In the genomic region with DNA sequence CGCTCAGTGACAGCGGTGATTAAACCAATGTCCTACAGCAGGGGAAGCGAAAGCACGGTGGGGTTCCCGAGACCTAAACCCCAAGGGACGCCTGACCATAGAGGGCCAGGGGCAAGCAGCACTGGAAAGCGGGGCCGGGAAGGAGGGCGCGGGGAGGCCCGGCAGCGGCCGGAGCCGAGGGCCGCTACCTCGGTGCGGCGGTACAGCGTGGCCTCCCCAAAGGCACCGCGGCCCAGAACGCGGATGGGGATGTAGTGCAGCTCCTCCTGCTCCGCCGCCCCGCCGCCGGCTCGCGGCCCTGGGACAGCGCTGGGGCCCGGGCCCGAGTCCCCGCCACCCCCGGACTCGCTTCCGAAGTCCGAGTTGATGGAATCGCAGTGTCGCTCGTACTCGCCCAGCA, we compare ENCODE assay signal across 9 mouse cellular contexts. TPM values are rescaled to one million over a fixed set of nuclear protein-coding genes. Genes with fewer than 3 reads are reported as not detected.
A peak's percentile ranks its signal among the peaks of the same experiment; 100 is the strongest.
DNase-seq lines count a peak whose midpoint lies in the region; ATAC-seq and TF ChIP-seq lines count a peak whose summit lies in the region.
"Had no signal": no experiment of that assay in that cellular context is flagged by ENCODE, and none has a peak within 500 bp of the region (broad histone marks: within the 10 kb centered on the region; RNA-seq: fewer than 3 reads in every experiment).

No protein-coding gene starts in this region.

- in situ Hi-C loops in CH12.LX (cut with MboI; ENCODE audit: low pct_ligation_motif_present, low pct_unique_long_range_greater_than_20kb, low sequenced_read_pairs) = no loop called here

- H3K4me3 ChIP-seq in heart, embryonic 10.5 days = peak overlapping the region; percentile 99
- peak overlapping the region; percentile 81 to 93 (median 87) for H3K4me3 ChIP-seq in CH12.LX (replicated peaks in 1 of 3; ENCODE audit: low read depth in 2 of 3, low read length in 2 of 3, poor library complexity in 1 of 3)
- peak overlapping the region; percentile 97 for H3K4me3 ChIP-seq in erythroblast, embryonic 14.5 days (replicated peaks)
- peak overlapping the region; percentile 76 for H3K4me3 ChIP-seq in limb, embryonic 13.5 days
- H3K4me3 ChIP-seq in small intestine, adult 2 months (ENCODE audit: low read depth, low read length) = peak overlapping the region; percentile 95

- peak; percentile 77 for DNase-seq in heart, embryonic 10.5 days (ENCODE audit: low spot score)
- no peak for DNase-seq in heart, postnatal 36 days
- peak; percentile 39 for DNase-seq in CH12.LX (ENCODE audit: extremely low read depth)
- no peak for DNase-seq in left cerebral cortex, adult 8-10 months (ENCODE audit: low spot score in 2 of 2)
- no peak for DNase-seq in left cerebral cortex, postnatal 10 days (ENCODE audit: extremely low spot score in 1 of 2, low spot score in 2 of 2)

- H3K9me3 ChIP-seq in heart, embryonic 10.5 days = no peaks in the 10 kb centered on the region
- H3K9me3 ChIP-seq in CH12.LX (replicated peaks; ENCODE audit: low read length) = no peaks in the 10 kb centered on the region
- H3K9me3 ChIP-seq in erythroblast, embryonic 14.5 days (ENCODE audit: control insufficient read depth, low read length) = no peaks in the 10 kb centered on the region
- no peaks in the 10 kb centered on the region for H3K9me3 ChIP-seq in limb, embryonic 13.5 days

- peaks cover 16% of the 10 kb centered on the region; the same call in 1 of the 2 replicates for H3K4me1 ChIP-seq in heart, embryonic 10.5 days
- H3K4me1 ChIP-seq in CH12.LX (ENCODE audit: control insufficient read depth in 1 of 2, insufficient read depth in 2 of 2) = peaks cover 3 to 25% of the 10 kb centered on the region in 2 experiments
- H3K4me1 ChIP-seq in erythroblast, embryonic 14.5 days (ENCODE audit: control insufficient read depth) = peaks cover 34% of the 10 kb centered on the region
- peaks cover 21% of the 10 kb centered on the region for H3K4me1 ChIP-seq in limb, embryonic 13.5 days
- peaks cover 6% of the 10 kb centered on the region; the same call in 1 of the 2 replicates for H3K4me1 ChIP-seq in small intestine, adult 2 months (ENCODE audit: control insufficient read depth, insufficient read depth, insufficient read length, low read length)

- no peak for TF ChIP-seq EP300 in CH12.LX (IDR thresholded peaks at IDR 0.05; ENCODE audit: low read length)

- peak overlapping the region; percentile 99 for H3K27ac ChIP-seq in heart, embryonic 10.5 days
- peak overlapping the region; percentile 69; the same call in 1 of the 2 replicates for H3K27ac ChIP-seq in CH12.LX (ENCODE audit: insufficient read depth, low read depth)
- H3K27ac ChIP-seq in limb, embryonic 13.5 days = peak overlapping the region; percentile 87
- H3K27ac ChIP-seq in small intestine, adult 2 months (ENCODE audit: insufficient read depth, low read depth, low read length) = peak overlapping the region; percentile 81

- peaks cover 39% of the 10 kb centered on the region for H3K36me3 ChIP-seq in heart, embryonic 10.5 days
- peaks cover 23 to 45% of the 10 kb centered on the region in 2 experiments for H3K36me3 ChIP-seq in CH12.LX (replicated peaks in 1 of 2; ENCODE audit: control insufficient read depth in 1 of 2, insufficient read depth in 1 of 2, low read length in 1 of 2)
- H3K36me3 ChIP-seq in erythroblast, embryonic 14.5 days (ENCODE audit: control insufficient read depth) = peaks cover 53% of the 10 kb centered on the region
- peaks cover 37% of the 10 kb centered on the region for H3K36me3 ChIP-seq in limb, embryonic 13.5 days
- peaks cover 20% of the 10 kb centered on the region for H3K36me3 ChIP-seq in small intestine, adult 2 months (ENCODE audit: control insufficient read depth, insufficient read depth, low read length)

- no peaks in the 10 kb centered on the region for H3K27me3 ChIP-seq in heart, embryonic 10.5 days (ENCODE audit: insufficient read depth, poor library complexity, severe bottlenecking)
- no peaks in the 10 kb centered on the region for H3K27me3 ChIP-seq in CH12.LX (replicated peaks)
- H3K27me3 ChIP-seq in erythroblast, embryonic 14.5 days (ENCODE audit: control insufficient read depth) = no peaks in the 10 kb centered on the region
- no peaks in the 10 kb centered on the region for H3K27me3 ChIP-seq in limb, embryonic 13.5 days
- H3K27me3 ChIP-seq in small intestine, adult 2 months (ENCODE audit: control insufficient read depth, insufficient read depth, low read length) = no peaks in the 10 kb centered on the region

- dilution Hi-C loops in CH12.LX (cut with MboI; ENCODE audit: extremely low pct_ligation_motif_present, extremely low pct_unique_long_range_greater_than_20kb, low sequenced_read_pairs) = no loop called here

- TF ChIP-seq POLR2A in CH12.LX (IDR thresholded peaks at IDR 0.05; ENCODE audit: low read depth, low read length) = no peak
- no peak for TF ChIP-seq POLR2A in small intestine, adult 2 months (IDR thresholded peaks at IDR 0.05; ENCODE audit: low read depth, low read length)

- ATAC-seq in limb, embryonic 13.5 days (ENCODE audit: low FRiP score, low read depth) = peak; percentile 72

- H3K79me2 ChIP-seq in CH12.LX (replicated peaks; ENCODE audit: control insufficient read depth, extremely low read depth, insufficient read depth, poor library complexity, severe bottlenecking) = peaks cover 16% of the 10 kb centered on the region

- no peak for TF ChIP-seq RAD21 in CH12.LX (IDR thresholded peaks at IDR 0.05; ENCODE audit: low read depth, low read length)

- peak overlapping the region; percentile 90 for H3K9ac ChIP-seq in CH12.LX (ENCODE audit: insufficient read depth, low read depth)
- peak overlapping the region; percentile 92 for H3K9ac ChIP-seq in limb, embryonic 13.5 days

- TF ChIP-seq CTCF in CH12.LX (conservative IDR thresholded peaks at IDR 0.05 in 1 of 2, IDR thresholded peaks at IDR 0.05 in 1 of 2; ENCODE audit: low read depth in 2 of 2, low read length in 2 of 2) = no peak
- no peak for TF ChIP-seq CTCF in small intestine, adult 2 months (IDR thresholded peaks at IDR 0.05; ENCODE audit: extremely low read depth, insufficient read length, insufficient replicate concordance, low read depth, low read length)

- under 1% methylated on average over 41 of the region's 42 CpGs for WGBS in heart, embryonic 10.5 days
- WGBS in limb, embryonic 13.5 days = under 1% methylated on average over 40 of the region's 42 CpGs
- under 1% methylated on average over 42 of the region's 42 CpGs for WGBS in small intestine, adult 2 months

- peak overlapping the region; percentile 91; the same call in 1 of the 2 replicates for H3K4me2 ChIP-seq in CH12.LX (ENCODE audit: insufficient read depth, low read depth, poor library complexity, severe bottlenecking)
- peak overlapping the region; percentile 70 for H3K4me2 ChIP-seq in limb, embryonic 13.5 days (replicated peaks)

- intact Hi-C loops in heart, postnatal 36 days (cut with DNase I) = no loop called here
- intact Hi-C loops in left cerebral cortex, postnatal 10 days (cut with DNase I) = loop anchor here (10.0 kb wide), 1 partner anchor 476 kb away; no protein-coding TSS in a partner anchor

TF ChIP-seq in CH12.LX, 34 proteins besides CTCF, POLR2A, EP300 and RAD21 (continues in another document):
- 0 out of 2 replicates have a peak, but pooled peaks have one; percentile 80 for TF ChIP-seq UBTF (IDR thresholded peaks at IDR 0.05; ENCODE audit: low read depth, low read length)
- TF ChIP-seq IRF4 (IDR thresholded peaks at IDR 0.05; ENCODE audit: low read depth, low read length) = 0 out of 2 replicates have a peak, but pooled peaks have one; percentile 23

RNA-seq across cellular contexts. Expression of a gene that starts 0.3 kb away (rescaled TPM):
- polyA plus RNA-seq in heart, embryonic 10.5 days (2016; fragmentation: Nextera tagmentation; extraction: Ambion mirVana) = 24.3 and 24.6 TPM in 2 replicates
- 100 to 1,000 TPM; 100 to 106 TPM for total RNA-seq in heart, postnatal 36 days (2021)
- total RNA-seq in CH12.LX (2012; rRNA removed) (23.5 and 27.4 TPM in 2 replicates), CH12.LX (2014; rRNA removed) (12.7 and 15.6 TPM in 2 replicates)
- 30.9 and 32.0 TPM in 2 replicates for polyA plus RNA-seq in CH12.LX (2012; ENCODE audit: insufficient read length, low read depth)
- 0.12 and 0.15 TPM in 2 replicates for polyA plus RNA-seq in erythroblast, embryonic 14.5 days (2012)
- polyA plus RNA-seq in limb, embryonic 13.5 days (2015; fragmentation: Nextera tagmentation; extraction: Ambion mirVana) = 25.4 and 29.1 TPM in 2 replicates
- 7.4 and 11.1 TPM in 2 replicates for polyA plus RNA-seq in small intestine, adult 2 months (2012; rRNA removed)
- 10 to 100 TPM; 37.2 to 40.5 (median 38.7) TPM for total RNA-seq in left cerebral cortex, adult 8-10 months (2022)
- 10 to 100 TPM; 24.5 to 26.3 TPM for total RNA-seq in left cerebral cortex, postnatal 10 days (2021)

RNA-seq across cellular contexts. Expression of a gene that starts 35.8 kb away (rescaled TPM):
- 308 and 314 TPM in 2 replicates for polyA plus RNA-seq in heart, embryonic 10.5 days (2016; fragmentation: Nextera tagmentation; extraction: Ambion mirVana)
- total RNA-seq in heart, postnatal 36 days (2021) = 100 to 1,000 TPM; 158 to 175 TPM
- total RNA-seq in CH12.LX (2012; rRNA removed) (70.2 and 73.8 TPM in 2 replicates), CH12.LX (2014; rRNA removed) (59.8 and 60.0 TPM in 2 replicates)
- 211 and 216 TPM in 2 replicates for polyA plus RNA-seq in CH12.LX (2012; ENCODE audit: insufficient read length, low read depth)
- polyA plus RNA-seq in erythroblast, embryonic 14.5 days (2012) = 19.3 and 20.4 TPM in 2 replicates
- polyA plus RNA-seq in limb, embryonic 13.5 days (2015; fragmentation: Nextera tagmentation; extraction: Ambion mirVana) = 320 and 322 TPM in 2 replicates
- 140 and 226 TPM in 2 replicates for polyA plus RNA-seq in small intestine, adult 2 months (2012; rRNA removed)
- total RNA-seq in left cerebral cortex, adult 8-10 months (2022) = 100 to 1,000 TPM; 169 to 181 (median 175) TPM
- 100 to 1,000 TPM; 151 to 158 TPM for total RNA-seq in left cerebral cortex, postnatal 10 days (2021)

RNA-seq across cellular contexts. Expression of a gene that starts 50.4 kb away (rescaled TPM):
- polyA plus RNA-seq in heart, embryonic 10.5 days (2016; fragmentation: Nextera tagmentation; extraction: Ambion mirVana) = 0.82 and 0.85 TPM in 2 replicates
- total RNA-seq in heart, postnatal 36 days (2021) = 1 to 10 TPM; 2.3 to 2.9 TPM
- total RNA-seq in CH12.LX (2012; rRNA removed) (0.08 and 0.13 TPM in 2 replicates), CH12.LX (2014; rRNA removed) (not detected in 2 replicates)
- polyA plus RNA-seq in CH12.LX (2012; ENCODE audit: insufficient read length, low read depth) = 0.13 and 0.19 TPM in 2 replicates
- polyA plus RNA-seq in erythroblast, embryonic 14.5 days (2012) = 0.01 TPM in 1 of 2 replicates, not detected in the other
- 1.0 and 1.2 TPM in 2 replicates for polyA plus RNA-seq in limb, embryonic 13.5 days (2015; fragmentation: Nextera tagmentation; extraction: Ambion mirVana)
- polyA plus RNA-seq in small intestine, adult 2 months (2012; rRNA removed) = 0.05 and 0.06 TPM in 2 replicates
- total RNA-seq in left cerebral cortex, adult 8-10 months (2022) = 1 to 10 TPM; 2.6 to 3.3 (median 3.0) TPM
- 1 to 10 TPM in 1 of 2 experiments, under 1 TPM in 1; 0.86 to 1.1 TPM for total RNA-seq in left cerebral cortex, postnatal 10 days (2021)
- total RNA-seq: neutrophil, adult 5-6 weeks had no signal

RNA-seq across cellular contexts. Expression of a gene that starts 50.6 kb away (rescaled TPM):
- polyA plus RNA-seq in heart, embryonic 10.5 days (2016; fragmentation: Nextera tagmentation; extraction: Ambion mirVana) = 65.3 and 75.4 TPM in 2 replicates
- 10 to 100 TPM; 15.9 to 22.1 TPM for total RNA-seq in heart, postnatal 36 days (2021)
- 22.7 and 27.5 TPM in 2 replicates for total RNA-seq in CH12.LX (2012; rRNA removed)
- total RNA-seq in CH12.LX (2014; rRNA removed) = 34.0 and 37.2 TPM in 2 replicates
- polyA plus RNA-seq in CH12.LX (2012; ENCODE audit: insufficient read length, low read depth) = 10.7 and 15.3 TPM in 2 replicates
- polyA plus RNA-seq in erythroblast, embryonic 14.5 days (2012) = 7.4 and 10.0 TPM in 2 replicates
- polyA plus RNA-seq in limb, embryonic 13.5 days (2015; fragmentation: Nextera tagmentation; extraction: Ambion mirVana) = 44.8 and 48.4 TPM in 2 replicates
- 0.57 and 0.90 TPM in 2 replicates for polyA plus RNA-seq in small intestine, adult 2 months (2012; rRNA removed)
- 10 to 100 TPM; 28.9 to 36.7 (median 30.1) TPM for total RNA-seq in left cerebral cortex, adult 8-10 months (2022)
- 10 to 100 TPM; 19.2 to 23.1 TPM for total RNA-seq in left cerebral cortex, postnatal 10 days (2021)

Comparison
In these comparisons a context has a peak if more than half of its experiments do, and no peak if none do; other contexts are left out.
1. DNase-seq: peak in heart, embryonic 10.5 days (single experiment) and CH12.LX (single experiment); none in heart, postnatal 36 days (0 of 2), left cerebral cortex, adult 8-10 months (0 of 2) and left cerebral cortex, postnatal 10 days (0 of 2).
2. Peak in every context shown above with its lines, with median percentiles within 50 percentile points of each other: H3K27ac ChIP-seq and H3K4me3 ChIP-seq.